Mouse (Mus musculus) hindbrain, embryonic 13.5 days (tissue): Measurements from ENCODE around the gene Metrn. TPM values are rescaled to one million over a fixed set of nuclear protein-coding genes. Genes with fewer than 3 reads are reported as not detected.

Experiments used
- ATAC-seq: fragments of 200-750 bp; cut with Nextera tagmentation; 2 replicates; pipeline ENCODE4 v1.8.0; 2017; ENCODE audit warnings: moderate TSS enrichment; ENCODE audit not compliant: low FRiP score
- H3K27ac ChIP-seq: fragments of 300-500 bp; sonication (generic); 2 replicates; pipeline ENCODE4 v1.5.1; 2015; ENCODE audit warnings: inconsistent platforms, mild to moderate bottlenecking, moderate library complexity
- H3K27me3 ChIP-seq: fragments of 300-500 bp; sonication (generic); 2 replicates; pipeline ENCODE4 v1.6.1; 2015; ENCODE audit warnings: mild to moderate bottlenecking, inconsistent platforms
- H3K36me3 ChIP-seq: fragments of 300-500 bp; sonication (generic); 2 replicates; pipeline ENCODE4 v1.6.1; 2015; ENCODE audit warnings: mild to moderate bottlenecking, inconsistent platforms
- H3K4me1 ChIP-seq: fragments of 300-500 bp; sonication (generic); replicated peaks from 2 replicates; pipeline ENCODE4 v1.6.1; 2015; ENCODE audit warnings: inconsistent platforms
- H3K4me2 ChIP-seq: fragments of 300-500 bp; sonication (generic); 2 replicates; pipeline ENCODE4 v1.6.1; 2015; ENCODE audit warnings: inconsistent platforms, mild to moderate bottlenecking, moderate library complexity
- H3K4me3 ChIP-seq: fragments of 300-500 bp; sonication (generic); 2 replicates; pipeline ENCODE4 v1.5.1; 2015; ENCODE audit warnings: mild to moderate bottlenecking, inconsistent platforms
- H3K9ac ChIP-seq: fragments of 300-500 bp; sonication (generic); 2 replicates; pipeline ENCODE4 v1.6.1; 2015; ENCODE audit warnings: mild to moderate bottlenecking, inconsistent platforms
- H3K9me3 ChIP-seq: fragments of 300-500 bp; sonication (generic); 2 replicates; pipeline ENCODE4 v1.6.1; 2016; ENCODE audit warnings: inconsistent platforms
- WGBS: fragments of 180-500 bp; shearing (Covaris S2); methylation state at CpG from one replicate; pipeline ENCODE4 v1.1.7; 2015; 5-methylcytosine and 5-hydroxymethylcytosine counted together
- polyA plus RNA-seq: library from polyadenylated mRNA; unstranded; fragments of >200 nt; fragmentation: Nextera tagmentation; extraction: Ambion mirVana; gene quantifications from 2 replicates; pipeline ENCODE4 v1.2.1, GENCODE M21; 2015

Gene Metrn
- polyA plus RNA-seq, 1 experiment from 2014 or later, result 57.6 TPM

DNA sequence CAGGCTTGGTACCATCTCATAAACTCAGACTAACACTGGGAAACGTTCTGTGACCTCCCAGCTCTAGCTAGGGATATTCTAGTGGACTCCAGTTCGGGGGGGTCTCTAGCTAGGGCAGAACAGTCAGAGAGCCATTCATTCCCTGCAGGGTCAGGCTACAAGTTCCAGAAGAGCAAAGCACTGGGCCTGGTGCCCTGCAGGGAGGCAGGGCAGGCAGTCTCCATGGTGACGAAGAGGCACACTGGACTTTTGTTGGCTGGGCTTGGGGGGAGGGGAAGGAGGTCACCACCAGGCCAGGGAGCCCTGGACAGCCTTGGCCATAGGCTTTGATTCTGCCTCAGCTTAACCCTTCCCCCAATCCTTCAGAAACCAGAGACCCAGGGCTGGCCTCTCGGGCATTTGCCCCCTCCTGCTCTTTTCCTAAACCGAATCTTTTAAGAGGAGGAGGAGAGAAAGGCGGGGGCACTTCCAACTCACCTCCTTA lies 1.3 kb downstream of the Metrn start, which contains the start of gene AC134908.4:
AC134908.4 (minus strand) TSS at position 51 of the 484 bp plus-strand sequence.
- H3K4me1 ChIP-seq, result peaks cover 60% of the 10 kb centered on the region
- ATAC-seq, result no peak
- no peaks in the 10 kb centered on the region for H3K9me3 ChIP-seq
- H3K9ac ChIP-seq, result peak within 1 kb of the TSS; percentile 70
- WGBS, result 6% methylated on average over 6 of the region's 6 CpGs
- H3K36me3 ChIP-seq, result no peaks in the 10 kb centered on the region
- H3K4me2 ChIP-seq, result peak within 1 kb of the TSS; percentile 88
- peak within 1 kb of the TSS; percentile 93 for H3K27ac ChIP-seq
- H3K27me3 ChIP-seq, result peaks cover 4% of the 10 kb centered on the region; the same call in 1 of the 2 replicates
- peak within 1 kb of the TSS; percentile 61 for H3K4me3 ChIP-seq

- no peaks in the 10 kb centered on the region for H3K9me3 ChIP-seq
- peaks cover 4% of the 10 kb centered on the region; the same call in 1 of the 2 replicates for H3K27me3 ChIP-seq
- H3K9ac ChIP-seq, result peak overlapping the region; percentile 70
- H3K4me3 ChIP-seq, result peak overlapping the region; percentile 61
- H3K27ac ChIP-seq, result peak overlapping the region; percentile 93
- 45% methylated on average over 17 of the region's 17 CpGs for WGBS
- no peaks in the 10 kb centered on the region for H3K36me3 ChIP-seq
- H3K4me1 ChIP-seq, result peaks cover 64% of the 10 kb centered on the region
- ATAC-seq, result no peak
- peak overlapping the region; percentile 88 for H3K4me2 ChIP-seq
These were observed 1.9 kb downstream of the Metrn start for GRCm38 (mm10) chr17:25794998-25795397.

DNA sequence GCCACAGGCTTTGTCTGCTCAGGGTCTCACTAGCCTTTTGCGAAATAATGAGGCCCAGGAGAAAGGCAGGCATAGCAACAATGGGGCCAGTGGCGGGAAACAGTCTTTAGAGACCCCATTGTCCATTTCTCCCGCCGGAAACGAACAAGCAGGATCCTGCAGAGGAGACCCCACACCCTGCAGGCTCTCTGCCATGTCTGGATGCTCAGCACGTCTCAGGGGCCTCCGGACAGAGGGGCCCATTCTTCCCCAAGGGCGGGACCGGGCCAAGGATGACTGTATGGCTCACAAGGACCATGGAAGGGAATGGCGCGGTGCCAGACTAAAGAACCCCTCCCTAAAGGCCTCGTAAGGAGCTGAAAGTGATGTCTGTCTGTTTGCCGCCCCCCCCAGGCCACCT lies 2.7 kb downstream of the Metrn start:
- 10% methylated on average over 13 of the region's 13 CpGs for WGBS
- peaks cover 7% of the 10 kb centered on the region for H3K36me3 ChIP-seq
- ATAC-seq, result no peak
- peak overlapping the region; percentile 70; the same call in 1 of the 2 replicates for H3K9ac ChIP-seq
- no peaks in the 10 kb centered on the region for H3K9me3 ChIP-seq
- peak overlapping the region; percentile 88 for H3K4me2 ChIP-seq
- H3K4me1 ChIP-seq, result peaks cover 64% of the 10 kb centered on the region
- peak overlapping the region; percentile 61; the same call in 1 of the 2 replicates for H3K4me3 ChIP-seq
- peak overlapping the region; percentile 93 for H3K27ac ChIP-seq
- peaks cover 4% of the 10 kb centered on the region; the same call in 1 of the 2 replicates for H3K27me3 ChIP-seq

GRCm38 (mm10) chr17:25792615-25793014 lies 4.3 kb downstream of the Metrn start, which contains the start of gene Fam173a:
Gene Fam173a (minus strand): TSS chr17:25792901.
- H3K4me3 ChIP-seq, result peak within 1 kb of the TSS; percentile 78
- ATAC-seq, result peak; percentile 62
- H3K4me2 ChIP-seq, result peak within 1 kb of the TSS; percentile 88
- H3K27me3 ChIP-seq, result peaks cover 4% of the 10 kb centered on the region; the same call in 1 of the 2 replicates
- 1% methylated on average over 14 of the region's 14 CpGs for WGBS
- peaks cover 20% of the 10 kb centered on the region for H3K36me3 ChIP-seq
- no peaks in the 10 kb centered on the region for H3K9me3 ChIP-seq
- peak within 1 kb of the TSS; percentile 90 for H3K9ac ChIP-seq
- H3K4me1 ChIP-seq, result peaks cover 64% of the 10 kb centered on the region
- H3K27ac ChIP-seq, result peak within 1 kb of the TSS; percentile 93

DNA sequence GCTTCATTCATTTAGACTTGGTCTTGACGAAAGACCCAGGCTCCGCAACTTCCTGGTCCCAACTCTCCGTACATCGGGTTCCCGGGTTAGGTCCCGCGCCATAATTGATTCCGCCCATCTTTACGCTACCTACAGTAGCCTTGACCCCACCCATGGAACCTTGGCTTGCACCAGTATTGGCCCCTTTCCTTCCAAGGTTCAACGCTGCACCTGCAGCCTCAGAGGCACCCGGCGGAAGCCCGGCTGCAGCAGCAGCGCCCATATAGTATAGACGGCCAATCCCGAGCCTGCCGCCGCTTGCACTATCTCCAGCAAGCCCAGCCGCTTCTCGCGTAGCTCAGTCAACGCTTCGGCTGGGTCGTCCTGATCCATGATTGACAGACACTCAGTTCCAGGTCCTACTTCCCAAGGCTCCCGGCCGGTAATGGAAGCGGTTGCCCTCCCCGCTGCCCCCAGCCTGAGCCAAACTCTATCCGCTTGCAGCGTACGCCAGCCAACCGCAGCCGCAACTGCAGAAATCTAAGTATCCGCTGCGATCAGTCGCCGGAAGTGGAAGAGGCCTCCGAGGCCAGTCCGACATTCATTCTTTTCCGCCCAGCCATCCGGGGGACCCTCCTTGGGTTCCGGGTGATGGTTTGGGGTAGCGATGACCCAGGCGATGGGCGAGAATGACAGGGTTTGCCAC lies 5.0 kb downstream of the Metrn start:
- peaks cover 4% of the 10 kb centered on the region; the same call in 1 of the 2 replicates for H3K27me3 ChIP-seq
- no peaks in the 10 kb centered on the region for H3K9me3 ChIP-seq
- under 1% methylated on average over 45 of the region's 45 CpGs for WGBS
- peaks cover 60% of the 10 kb centered on the region for H3K4me1 ChIP-seq
- peak overlapping the region; percentile 88 for H3K4me2 ChIP-seq
- H3K36me3 ChIP-seq, result peaks cover 23% of the 10 kb centered on the region
- H3K9ac ChIP-seq, result peak overlapping the region; percentile 90
- H3K4me3 ChIP-seq, result peak overlapping the region; percentile 78
- H3K27ac ChIP-seq, result peak overlapping the region; percentile 93
- peak; percentile 66 for ATAC-seq

GRCm38 (mm10) chr17:25791320-25791842 lies 5.6 kb downstream of the Metrn start:
- ATAC-seq, result no peak
- peak overlapping the region; percentile 93 for H3K27ac ChIP-seq
- peaks cover 23% of the 10 kb centered on the region for H3K36me3 ChIP-seq
- peaks cover 54% of the 10 kb centered on the region for H3K4me1 ChIP-seq
- peak overlapping the region; percentile 78 for H3K4me3 ChIP-seq
- H3K27me3 ChIP-seq, result peaks cover 3% of the 10 kb centered on the region; the same call in 1 of the 2 replicates
- WGBS, result 27% methylated on average over 19 of the region's 19 CpGs
- no peaks in the 10 kb centered on the region for H3K9me3 ChIP-seq
- peak overlapping the region; percentile 90 for H3K9ac ChIP-seq
- H3K4me2 ChIP-seq, result peak overlapping the region; percentile 88

GRCm38 (mm10) chr17:25786781-25787504 lies 10.0 kb downstream of the Metrn start:
- WGBS, result 94% methylated on average over 9 of the region's 9 CpGs
- Histone ChIP-seq H3K9ac (0 out of 2 replicates have a peak overlapping the region, but pooled peaks have one; percentile 13), H3K4me2 (no peak overlapping the region), H3K9me3 (no peaks in the 10 kb centered on the region), H3K27me3 (no peaks in the 10 kb centered on the region), H3K4me3 (no peak overlapping the region), H3K36me3 (peaks cover 46% of the 10 kb centered on the region), H3K27ac (no peak overlapping the region), H3K4me1 (peaks cover 46% of the 10 kb centered on the region)
- ATAC-seq, result no peak

- ATAC-seq, result no peak
- H3K36me3 ChIP-seq, result peaks cover 53% of the 10 kb centered on the region
- WGBS, result 84% methylated on average over 3 of the region's 3 CpGs
These were observed 10.7 kb downstream of the Metrn start, which contains the start of gene Ccdc78 for GRCm38 (mm10) chr17:25786280-25786679. Gene Ccdc78 (plus strand): TSS chr17:25786580.

DNA sequence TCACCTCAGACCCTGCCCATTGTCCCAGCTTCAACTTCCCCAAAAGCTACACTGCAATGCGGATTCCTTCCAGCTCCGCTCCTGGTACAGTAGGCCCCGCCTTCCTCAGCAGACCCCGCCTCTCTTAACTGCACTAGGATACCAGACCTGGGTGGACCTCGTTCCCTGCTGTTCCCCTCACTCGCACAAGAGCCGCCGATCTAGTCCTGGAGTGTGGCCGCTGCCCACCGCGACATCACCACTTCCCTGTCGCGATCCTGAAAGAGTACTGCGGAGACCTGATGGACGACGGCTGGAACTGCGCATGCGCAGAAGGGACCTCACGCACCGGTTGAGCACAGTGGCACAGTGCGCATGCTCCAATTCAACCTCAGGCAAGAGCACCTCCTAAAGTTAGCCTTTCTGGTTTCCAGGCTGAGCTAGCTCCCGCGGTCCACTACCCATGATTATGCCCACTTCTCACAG lies 11.6 kb downstream of the Metrn start, which contains the start of gene Haghl:
Haghl (minus strand) TSS at position 393 of the 465 bp plus-strand sequence.
- H3K9ac ChIP-seq, result peak within 1 kb of the TSS; percentile 88
- H3K27ac ChIP-seq, result peak within 1 kb of the TSS; percentile 91
- peak; percentile 82 for ATAC-seq
- H3K9me3 ChIP-seq, result no peaks in the 10 kb centered on the region
- peak within 1 kb of the TSS; percentile 90 for H3K4me2 ChIP-seq
- WGBS, result under 1% methylated on average over 23 of the region's 23 CpGs
- peak within 1 kb of the TSS; percentile 74 for H3K4me3 ChIP-seq
- H3K4me1 ChIP-seq, result peaks cover 32% of the 10 kb centered on the region
- H3K36me3 ChIP-seq, result peaks cover 63% of the 10 kb centered on the region
- no peaks in the 10 kb centered on the region for H3K27me3 ChIP-seq

More at GRCm38 (mm10) chr17:25786280-25786679, 10.7 kb downstream of the Metrn start, which contains the start of gene Ccdc78:
- H3K9me3 ChIP-seq, result no peaks in the 10 kb centered on the region
- H3K4me3 ChIP-seq, result peak within 1 kb of the TSS; percentile 74
- H3K27ac ChIP-seq, result peak within 1 kb of the TSS; percentile 91
- H3K4me1 ChIP-seq, result peaks cover 41% of the 10 kb centered on the region
- H3K4me2 ChIP-seq, result peak within 1 kb of the TSS; percentile 90
- H3K27me3 ChIP-seq, result no peaks in the 10 kb centered on the region
- peak within 1 kb of the TSS; percentile 88 for H3K9ac ChIP-seq

DNA sequence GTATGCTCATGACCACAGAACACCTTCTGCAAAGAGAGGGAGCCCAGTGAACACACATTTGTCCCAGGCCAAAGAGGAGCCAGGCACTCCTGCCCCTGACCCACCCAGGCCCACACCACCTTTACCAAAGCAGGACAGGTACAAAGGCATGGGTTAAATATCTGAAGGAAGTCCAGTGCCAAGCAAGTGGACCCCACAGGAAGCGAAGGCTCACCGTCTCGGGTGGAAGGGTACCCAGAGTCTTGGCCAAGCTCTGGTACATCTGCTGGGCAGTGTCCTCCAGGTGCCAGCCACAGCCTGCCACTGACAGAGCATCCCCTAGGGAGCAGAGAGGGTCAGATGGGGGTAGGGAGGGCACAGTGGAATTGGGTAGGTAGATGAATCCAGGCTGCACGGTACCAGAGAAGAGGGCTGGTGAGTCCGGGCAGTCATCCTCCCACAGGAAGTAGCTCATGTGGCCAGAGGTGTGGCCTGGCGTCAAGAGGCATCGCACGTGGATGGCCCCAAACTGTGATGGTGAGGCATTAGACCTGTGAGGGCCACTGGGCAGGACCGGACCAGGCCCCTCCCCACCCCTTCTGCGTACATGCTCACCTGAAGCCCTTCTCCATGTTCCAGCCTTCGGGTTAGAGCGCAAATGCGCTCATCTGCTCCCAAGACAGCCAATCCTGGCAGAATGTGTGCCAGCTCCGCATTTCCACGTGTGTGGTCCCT lies 12.9 kb downstream of the Metrn start:
- no peaks in the 10 kb centered on the region for H3K9me3 ChIP-seq
- peaks cover 62% of the 10 kb centered on the region for H3K36me3 ChIP-seq
- peak overlapping the region; percentile 88 for H3K9ac ChIP-seq
- ATAC-seq, result no peak
- peaks cover 31% of the 10 kb centered on the region for H3K4me1 ChIP-seq
- no peaks in the 10 kb centered on the region for H3K27me3 ChIP-seq
- WGBS, result 86% methylated on average over 15 of the region's 15 CpGs
- peak overlapping the region; percentile 74 for H3K4me3 ChIP-seq
- peak overlapping the region; percentile 90 for H3K4me2 ChIP-seq
- H3K27ac ChIP-seq, result peak overlapping the region; percentile 91; the same call in 1 of the 2 replicates

- 0 out of 2 replicates have a peak overlapping the region, but pooled peaks have one; percentile 13 for H3K4me2 ChIP-seq
- 0 out of 2 replicates have a peak overlapping the region, but pooled peaks have one; percentile 74 for H3K4me3 ChIP-seq
- ATAC-seq, result no peak
- H3K4me1 ChIP-seq, result peaks cover 31% of the 10 kb centered on the region
- no peaks in the 10 kb centered on the region for H3K9me3 ChIP-seq
- H3K27ac ChIP-seq, result no peak overlapping the region
- 66% methylated on average over 7 of the region's 7 CpGs for WGBS
- H3K9ac ChIP-seq, result peak overlapping the region; percentile 88
- H3K27me3 ChIP-seq, result no peaks in the 10 kb centered on the region
- peaks cover 65% of the 10 kb centered on the region for H3K36me3 ChIP-seq
These were observed 13.8 kb downstream of the Metrn start for GRCm38 (mm10) chr17:25783086-25783485.
